Mouse (Mus musculus) midbrain, postnatal 0 days (tissue): ENCODE results near the gene Slamf8. TPM values are rescaled to one million over a fixed set of nuclear protein-coding genes. Genes with fewer than 3 reads are reported as not detected.

Source experiments
- ATAC-seq: fragments of 200-750 bp; cut with Nextera tagmentation; 2 replicates; pipeline ENCODE4 v1.8.0; 2017; ENCODE audit warnings: moderate number of reproducible peaks, mild to moderate bottlenecking, moderate TSS enrichment, moderate library complexity; ENCODE audit not compliant: low FRiP score
- DNase-seq: peaks from one replicate; pipeline ENCODE4 v3.0.0-alpha.2; 2015; ENCODE audit warnings: low spot score
- H3K27ac ChIP-seq: fragments of 300-500 bp; sonication (generic); 2 replicates; pipeline ENCODE4 v1.5.1; 2014; ENCODE audit warnings: low read depth, mild to moderate bottlenecking, low read length, mixed read lengths
- H3K27me3 ChIP-seq: fragments of 300-500 bp; sonication (generic); 2 replicates; pipeline ENCODE4 v1.6.1; 2014; ENCODE audit warnings: low read length, control low read depth, mixed read lengths; ENCODE audit not compliant: insufficient read depth
- H3K36me3 ChIP-seq: fragments of 300-500 bp; sonication (generic); 2 replicates; pipeline ENCODE4 v1.6.1; 2014; ENCODE audit warnings: low read length, control low read depth, mixed read lengths; ENCODE audit not compliant: insufficient read depth
- H3K4me1 ChIP-seq: fragments of 300-500 bp; sonication (generic); 2 replicates; pipeline ENCODE4 v1.6.1; 2014; ENCODE audit warnings: mild to moderate bottlenecking, control low read depth, antibody characterized with exemption, low read length, mixed read lengths; ENCODE audit not compliant: insufficient read depth
- H3K4me2 ChIP-seq: fragments of 300-500 bp; sonication (generic); 2 replicates; pipeline ENCODE4 v1.6.1; 2014; ENCODE audit warnings: low read depth, mild to moderate bottlenecking, low read length, mixed read lengths; ENCODE audit not compliant: poor library complexity, severe bottlenecking
- H3K4me3 ChIP-seq: fragments of 300-500 bp; sonication (generic); 2 replicates; pipeline ENCODE4 v1.5.1; 2014; ENCODE audit warnings: low read depth, mild to moderate bottlenecking, low read length, moderate library complexity
- H3K9ac ChIP-seq: fragments of 300-500 bp; sonication (generic); replicated peaks from 2 replicates; pipeline ENCODE4 v1.6.1; 2014; ENCODE audit warnings: mild to moderate bottlenecking, low read length, moderate library complexity, mixed read lengths; ENCODE audit not compliant: poor library complexity, severe bottlenecking
- H3K9me3 ChIP-seq: fragments of 300-500 bp; sonication (generic); 2 replicates; pipeline ENCODE4 v1.6.1; 2016; ENCODE audit warnings: low read length, control low read depth
- CTCF ChIP-seq: IDR thresholded peaks from 2 replicates; pipeline ENCODE4 v1.5.1; 2016; ENCODE audit warnings: antibody characterized with exemption, mild to moderate bottlenecking
- WGBS: fragments of 180-500 bp; shearing (Covaris S2); extraction: QIAGEN DNeasy Blood & Tissue Kit; methylation state at CpG from one replicate; pipeline ENCODE4 v1.1.7; 2014; 5-methylcytosine and 5-hydroxymethylcytosine counted together
- polyA plus RNA-seq: library from polyadenylated mRNA; unstranded; fragments of >200 nt; fragmentation: Nextera tagmentation; extraction: Ambion mirVana; gene quantifications from 2 replicates; pipeline ENCODE4 v1.2.1, GENCODE M21; 2015
- total RNA-seq: library from RNA; depleted of rRNA; stranded (reverse); fragments of >200 nt; gene quantifications from 2 replicates; pipeline ENCODE4 v1.2.3, GENCODE M21; 2014

Slamf8 gene
- total and polyA plus RNA-seq, 2 experiments from 2014 or later: not detected

GRCm38 (mm10) chr1:172632451-172633326 is 42.3 kb upstream of the Slamf8 start, which contains the start of gene Dusp23:
TSS of gene Dusp23 (minus strand) at chr1:172632962.
- peak; percentile 98 for ATAC-seq
- Histone ChIP-seq H3K9me3 (no peaks in the 10 kb centered on the region), H3K36me3 (no peaks in the 10 kb centered on the region), H3K4me2 (peak within 1 kb of the TSS; percentile 96), H3K4me3 (peak within 1 kb of the TSS; percentile 68), H3K9ac (peak within 1 kb of the TSS; percentile 64), H3K27ac (peak within 1 kb of the TSS; percentile 74), H3K4me1 (no peaks in the 10 kb centered on the region), H3K27me3 (no peaks in the 10 kb centered on the region)
- peak; percentile 99 for TF ChIP-seq CTCF
- WGBS: under 1% methylated on average over 53 of the region's 53 CpGs
- peak; percentile 98 for DNase-seq

- H3K27ac ChIP-seq: no peak overlapping the region
- no peaks in the 10 kb centered on the region for H3K4me1 ChIP-seq
- H3K4me2 ChIP-seq: no peak overlapping the region
- ATAC-seq: no peak
- H3K9me3 ChIP-seq: no peaks in the 10 kb centered on the region
- no peaks in the 10 kb centered on the region for H3K27me3 ChIP-seq
- no peaks in the 10 kb centered on the region for H3K36me3 ChIP-seq
- 91% methylated on average over 5 of the region's 5 CpGs for WGBS
- TF ChIP-seq CTCF: no peak
- no peak for DNase-seq
- no peak overlapping the region for H3K4me3 ChIP-seq
- no peak overlapping the region for H3K9ac ChIP-seq
These were observed 41.4 kb upstream of the Slamf8 start for GRCm38 (mm10) chr1:172631721-172632120.

- TF ChIP-seq CTCF: no peak
- no peak for DNase-seq
- Histone ChIP-seq H3K4me3 (no peak overlapping the region), H3K27me3 (no peaks in the 10 kb centered on the region), H3K9ac (no peak overlapping the region), H3K4me2 (no peak overlapping the region), H3K9me3 (no peaks in the 10 kb centered on the region), H3K36me3 (no peaks in the 10 kb centered on the region), H3K27ac (no peak overlapping the region), H3K4me1 (no peaks in the 10 kb centered on the region)
- no peak for ATAC-seq
- 75% methylated on average over 7 of the region's 7 CpGs for WGBS
These were observed 39.5 kb upstream of the Slamf8 start for GRCm38 (mm10) chr1:172629831-172630230.

GRCm38 (mm10) chr1:172626306-172626705 is 35.9 kb upstream of the Slamf8 start:
- no peak for DNase-seq
- Histone ChIP-seq H3K4me3 (no peak overlapping the region), H3K36me3 (no peaks in the 10 kb centered on the region), H3K27ac (no peak overlapping the region), H3K4me1 (no peaks in the 10 kb centered on the region), H3K9me3 (no peaks in the 10 kb centered on the region), H3K27me3 (no peaks in the 10 kb centered on the region), H3K9ac (no peak overlapping the region), H3K4me2 (no peak overlapping the region)
- WGBS: 98% methylated on average over 3 of the region's 3 CpGs
- TF ChIP-seq CTCF: no peak
- ATAC-seq: no peak

GRCm38 (mm10) chr1:172624081-172624480 is 33.7 kb upstream of the Slamf8 start:
- Histone ChIP-seq H3K27me3 (no peaks in the 10 kb centered on the region), H3K9ac (no peak overlapping the region), H3K27ac (no peak overlapping the region), H3K4me2 (no peak overlapping the region), H3K4me1 (no peaks in the 10 kb centered on the region), H3K4me3 (no peak overlapping the region), H3K36me3 (no peaks in the 10 kb centered on the region), H3K9me3 (no peaks in the 10 kb centered on the region)
- TF ChIP-seq CTCF: no peak
- no peak for ATAC-seq
- WGBS: 86% methylated on average over 3 of the region's 3 CpGs
- DNase-seq: no peak

GRCm38 (mm10) chr1:172623599-172623998 is 33.2 kb upstream of the Slamf8 start:
- no peak for DNase-seq
- H3K4me3 ChIP-seq: no peak overlapping the region
- no peak for TF ChIP-seq CTCF
- H3K36me3 ChIP-seq: no peaks in the 10 kb centered on the region
- 82% methylated on average over 5 of the region's 5 CpGs for WGBS
- H3K4me2 ChIP-seq: no peak overlapping the region
- H3K4me1 ChIP-seq: no peaks in the 10 kb centered on the region
- no peak overlapping the region for H3K9ac ChIP-seq
- H3K9me3 ChIP-seq: no peaks in the 10 kb centered on the region
- no peak for ATAC-seq
- H3K27me3 ChIP-seq: no peaks in the 10 kb centered on the region
- H3K27ac ChIP-seq: no peak overlapping the region
